Mouse (Mus musculus): ENCODE data around the gene Atg10. TPM values are rescaled to one million over a fixed set of nuclear protein-coding genes. Genes with fewer than 3 reads are reported as not detected.

Atg10 gene
- total RNA-seq, 2 experiments from 2014 or later, result 16.9 to 18.9 TPM

DNA sequence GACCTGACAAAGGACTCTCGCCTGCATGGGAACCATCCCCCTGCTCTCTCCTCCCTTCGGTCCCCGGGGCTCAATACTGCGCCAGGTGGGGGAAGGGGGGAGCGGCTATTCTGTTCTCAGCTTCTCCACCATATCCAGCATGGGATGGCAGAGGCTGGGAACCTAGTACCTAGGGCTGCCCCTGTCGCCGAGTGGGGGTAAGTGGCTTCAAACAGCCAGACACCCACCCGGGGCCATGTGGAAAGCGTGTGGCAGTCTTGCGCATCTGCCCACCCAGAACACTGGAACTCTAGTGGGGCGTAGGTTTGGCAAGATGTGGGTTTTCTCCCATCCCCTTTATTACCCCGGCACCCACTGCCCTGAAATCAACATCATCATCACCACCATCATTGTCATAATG is 316.4 kb downstream of the Atg10 start:
- ATAC-seq (replicated peaks; ENCODE audit: poor library complexity, severe bottlenecking), result no peak

DNA sequence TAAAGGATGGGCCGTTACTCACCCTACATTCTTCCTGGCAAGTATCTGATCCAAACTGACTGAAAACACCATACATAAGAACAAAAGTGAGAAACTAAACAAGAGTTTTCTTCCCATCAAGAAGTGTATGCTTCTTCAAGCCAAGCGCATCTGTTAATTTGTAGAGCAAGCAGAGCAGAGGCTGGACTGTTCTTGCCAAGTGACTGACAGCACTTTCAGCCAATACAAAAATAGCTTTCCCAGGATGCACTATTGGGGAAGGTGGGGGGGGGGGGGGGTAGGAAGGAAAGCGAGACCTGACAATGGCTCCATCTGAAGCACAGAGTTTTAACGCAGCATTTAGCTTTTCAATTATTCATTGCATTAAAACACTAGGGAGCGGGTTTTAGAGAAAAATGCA is 318.6 kb downstream of the Atg10 start, which contains the start of gene Atp6ap1l:
Atp6ap1l (minus strand) TSS at position 180 of the 400 bp plus-strand sequence.
- ATAC-seq (replicated peaks; ENCODE audit: poor library complexity, severe bottlenecking), result no peak

- no peak for ATAC-seq (replicated peaks; ENCODE audit: poor library complexity, severe bottlenecking)
Observed at GRCm38 (mm10) chr13:90896821-90897220, 326.9 kb downstream of the Atg10 start.

DNA sequence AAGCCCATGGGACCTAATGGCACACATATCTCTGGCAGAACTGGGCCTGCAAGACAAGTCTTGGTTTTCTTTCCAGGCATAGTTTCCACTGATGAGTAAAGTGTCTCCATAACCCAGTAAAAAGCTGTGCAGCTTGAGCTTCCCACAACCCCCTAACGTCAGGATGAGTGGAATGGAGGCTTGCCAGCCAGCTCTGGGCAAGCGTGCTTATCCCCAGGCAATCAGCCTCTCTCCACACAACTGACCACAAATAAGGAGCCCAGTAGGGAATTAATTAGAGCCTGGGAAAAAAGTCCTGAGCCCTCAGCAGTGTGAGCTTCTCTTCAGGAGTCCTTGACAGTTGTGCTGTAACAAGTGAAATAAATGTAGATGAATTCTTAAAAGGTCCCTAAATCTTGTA is 327.7 kb downstream of the Atg10 start:
- ATAC-seq (replicated peaks; ENCODE audit: poor library complexity, severe bottlenecking), result no peak

DNA sequence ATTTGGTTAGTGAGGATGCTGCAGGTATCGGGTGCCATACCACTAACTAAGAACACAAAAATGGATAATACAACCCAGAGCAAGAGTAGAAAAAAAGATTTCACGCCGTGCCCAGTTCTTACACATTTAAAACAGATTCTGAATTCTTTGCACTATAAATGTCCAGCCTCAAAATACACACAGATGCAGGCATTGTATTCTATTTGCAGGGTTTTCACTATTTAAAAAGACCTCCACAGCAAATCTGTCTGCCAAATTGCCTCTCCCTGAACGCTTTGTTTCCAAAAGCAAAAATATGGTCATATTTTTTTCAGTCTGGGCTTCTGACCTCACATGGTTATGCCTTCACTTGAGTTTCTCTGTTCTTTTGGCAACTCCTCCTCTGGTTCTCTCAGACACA is 328.9 kb downstream of the Atg10 start:
- ATAC-seq (replicated peaks; ENCODE audit: poor library complexity, severe bottlenecking), result no peak

- no peak for ATAC-seq (replicated peaks; ENCODE audit: poor library complexity, severe bottlenecking)
Observed at GRCm38 (mm10) chr13:90890111-90890510, 333.7 kb downstream of the Atg10 start.

DNA sequence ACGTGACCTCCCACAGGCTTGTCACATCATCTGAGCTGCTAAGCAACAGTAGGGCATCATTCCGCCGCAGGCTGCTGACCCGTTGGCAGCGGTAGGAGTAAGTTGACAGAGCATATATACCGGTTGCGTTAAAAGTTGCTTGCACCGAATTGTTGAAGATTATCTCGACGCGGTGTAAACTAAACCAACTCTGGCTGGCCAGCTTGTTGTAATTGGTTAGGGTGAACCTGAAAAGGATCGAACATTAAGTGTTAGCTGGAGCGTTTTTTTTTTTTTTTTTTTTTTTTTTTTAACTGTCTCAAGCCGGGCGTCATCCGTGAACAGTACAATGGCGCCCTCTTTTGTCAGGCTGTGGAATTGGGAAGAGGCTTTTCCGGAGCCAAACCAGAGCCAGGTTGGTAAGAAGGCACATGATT is 337.2 kb downstream of the Atg10 start:
- ATAC-seq (replicated peaks; ENCODE audit: poor library complexity, severe bottlenecking), result peak; percentile 78

GRCm38 (mm10) chr13:90885856-90886532 is 337.8 kb downstream of the Atg10 start:
- ATAC-seq (replicated peaks; ENCODE audit: poor library complexity, severe bottlenecking), result peak; percentile 15; the same call in 1 of the 2 replicates

Other genes starting within 250 kb of the Atg10 start
- 49.7 and 56.9 TPM in 2 replicates for gene Ssbp2, start 236.3 kb upstream of the Atg10 start, total RNA-seq (2014; fragmentation: Nextera tagmentation)
- 23.1 and 26.5 TPM in 2 replicates for gene Ssbp2, start 236.3 kb upstream of the Atg10 start, total RNA-seq (2017)